Mouse (Mus musculus): Measurements from ENCODE around the gene Zfp638.
"Not testable (repeated sequence)": the region's sequence is repeated elsewhere in the genome, so short reads cannot be mapped to it uniquely, and the experiment has no call there.

Zfp638 gene

GRCm38 (mm10) chr6:84014961-84015683 lies 148.2 kb downstream of the Zfp638 start:
- peak; percentile 29 for DNase-seq

GRCm38 (mm10) chr6:84016851-84017250 lies 149.9 kb downstream of the Zfp638 start:
- no peak for DNase-seq

DNA sequence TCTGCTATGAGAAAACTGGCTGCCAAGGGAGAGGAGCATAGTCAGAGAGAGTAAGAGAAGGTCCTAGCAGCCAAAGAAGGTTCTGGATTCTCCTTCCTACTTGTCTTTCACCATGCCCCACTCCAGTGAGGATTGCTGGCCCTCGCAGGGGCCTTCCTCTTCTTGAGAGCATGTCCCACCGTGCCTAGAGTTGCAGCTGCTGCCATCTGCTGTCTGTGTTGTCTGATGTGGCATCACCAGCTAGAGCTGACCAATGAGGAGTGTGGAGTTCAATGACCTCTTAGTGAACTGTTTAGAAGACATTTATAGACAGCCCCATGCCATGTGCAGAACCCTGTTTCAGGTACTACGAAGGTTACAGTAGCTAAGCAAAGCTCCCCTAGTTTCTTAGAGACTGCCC lies 150.5 kb downstream of the Zfp638 start:
- no peak for DNase-seq

- peak; percentile 62 for DNase-seq
Observed at GRCm38 (mm10) chr6:84018906-84019550, 152.1 kb downstream of the Zfp638 start.

DNA sequence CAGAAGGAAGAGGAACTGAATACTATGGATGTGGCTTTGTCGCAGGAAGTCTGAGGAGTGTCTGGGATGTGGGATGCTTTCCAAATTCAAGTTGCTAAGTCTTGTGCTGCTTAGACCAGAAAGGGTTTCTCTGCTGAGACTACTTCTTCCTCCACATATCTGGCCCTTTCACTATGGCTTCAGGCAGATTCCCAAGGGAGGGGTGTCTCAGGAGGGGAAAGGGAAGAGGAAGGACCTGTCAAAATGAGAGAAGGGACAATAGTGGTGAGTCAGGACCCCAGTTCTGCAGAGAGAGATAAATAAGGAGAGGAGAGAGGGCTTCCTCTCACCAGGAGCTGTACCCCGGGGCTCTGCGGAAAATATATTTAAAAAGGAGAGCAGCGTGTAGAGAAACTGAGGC lies 153.1 kb downstream of the Zfp638 start:
- DNase-seq = no peak

DNA sequence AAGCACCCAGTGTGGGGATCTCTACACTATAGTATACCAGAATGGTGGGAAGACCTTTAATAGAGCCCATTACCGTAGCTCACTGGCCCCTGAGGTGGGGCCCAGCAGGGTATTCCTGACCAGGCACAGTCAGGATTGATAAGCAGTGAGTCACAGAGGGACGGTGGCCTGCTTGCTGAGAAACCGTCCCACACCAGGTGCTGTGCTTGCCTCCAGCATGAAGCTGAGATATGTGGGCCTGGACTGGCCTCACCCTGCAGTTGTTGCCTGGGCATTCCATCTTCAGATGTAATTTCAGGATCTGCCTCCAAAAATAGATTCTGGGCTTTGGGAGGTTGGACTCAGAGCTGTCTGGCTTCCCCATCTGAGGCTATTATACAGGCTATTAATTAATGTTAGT lies 155.1 kb downstream of the Zfp638 start:
- no peak for DNase-seq

- DNase-seq = no peak
Observed at GRCm38 (mm10) chr6:84025636-84026035, 158.7 kb downstream of the Zfp638 start.

GRCm38 (mm10) chr6:84028791-84029190 lies 161.9 kb downstream of the Zfp638 start:
- no peak for DNase-seq

DNA sequence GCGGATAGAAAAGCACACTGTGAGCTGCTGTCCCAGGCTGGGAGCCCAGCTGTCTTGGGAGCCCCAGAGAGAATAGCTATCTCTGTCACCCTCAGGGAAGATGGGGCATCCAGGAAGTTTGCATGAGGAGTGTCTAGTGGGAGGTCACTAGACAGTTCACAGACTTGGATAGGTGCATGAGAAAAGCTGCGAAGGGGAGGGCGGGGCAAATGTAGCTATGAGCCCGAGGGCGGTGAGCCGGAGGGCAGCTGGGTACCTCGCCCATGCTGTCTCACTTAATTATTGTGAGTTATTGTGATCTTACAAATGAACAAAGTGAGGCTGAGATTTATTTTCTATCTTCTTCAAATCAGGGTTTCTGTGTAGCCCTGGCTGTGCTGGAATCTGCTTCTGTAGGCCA lies 162.9 kb downstream of the Zfp638 start:
- DNase-seq = no peak

- not testable (repeated sequence) for DNase-seq
Observed at GRCm38 (mm10) chr6:84032516-84032915, 165.6 kb downstream of the Zfp638 start.
